Mouse (Mus musculus): ENCODE measurements around the gene Mrpl4. TPM values are rescaled to one million over a fixed set of nuclear protein-coding genes. Genes with fewer than 3 reads are reported as not detected.

Gene Mrpl4
- 100 and 101 TPM in 2 replicates for polyA plus RNA-seq (2015; fragmentation: Nextera tagmentation; extraction: Ambion mirVana)

DNA sequence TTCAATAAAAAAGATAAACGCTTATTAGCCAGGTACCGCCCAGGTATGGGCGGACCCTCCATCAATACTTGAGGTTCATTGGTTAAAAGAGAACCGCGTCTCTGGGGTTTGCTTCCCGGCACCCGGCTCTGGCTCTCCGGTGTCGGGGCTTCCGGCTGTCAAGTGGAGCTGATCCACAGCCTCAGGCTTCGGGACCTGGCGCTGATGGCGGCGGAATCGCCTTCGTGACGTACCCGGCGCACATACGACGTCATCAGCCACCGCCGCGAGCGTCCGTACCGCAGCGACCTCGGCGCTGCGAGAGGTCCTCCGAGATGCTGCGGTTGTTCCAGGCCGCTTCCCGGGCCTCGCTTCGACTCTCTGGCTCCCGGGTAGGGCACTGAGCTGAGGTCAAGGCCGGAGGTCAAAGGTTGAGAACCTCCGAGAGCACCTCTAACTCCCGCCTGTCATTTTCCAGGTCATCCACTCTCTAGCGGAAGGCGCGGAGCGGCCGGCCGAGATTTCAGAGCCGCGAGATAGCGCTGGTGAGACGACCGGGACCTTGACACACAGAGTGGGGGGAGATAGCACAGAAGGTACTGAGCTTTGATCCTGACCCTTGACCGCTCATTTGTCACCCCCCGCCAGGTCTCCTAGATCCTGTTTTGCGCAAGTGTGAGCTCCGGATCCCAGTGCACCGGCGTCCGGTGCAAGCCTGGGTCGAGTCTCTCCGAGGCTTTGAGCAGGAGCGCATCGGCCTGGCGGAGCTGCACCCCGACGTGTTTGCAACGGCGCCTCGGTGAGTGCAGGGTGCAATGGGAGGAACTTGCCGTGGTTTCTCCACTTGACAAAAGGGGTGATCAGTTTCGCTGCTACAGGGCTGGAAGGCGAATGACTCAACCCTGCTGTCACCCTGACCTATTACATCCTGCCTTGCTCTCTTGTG lies at the start of gene Mrpl4:
Mrpl4 (plus strand) TSS at position 112 of the 925 bp plus-strand sequence.

DNA sequence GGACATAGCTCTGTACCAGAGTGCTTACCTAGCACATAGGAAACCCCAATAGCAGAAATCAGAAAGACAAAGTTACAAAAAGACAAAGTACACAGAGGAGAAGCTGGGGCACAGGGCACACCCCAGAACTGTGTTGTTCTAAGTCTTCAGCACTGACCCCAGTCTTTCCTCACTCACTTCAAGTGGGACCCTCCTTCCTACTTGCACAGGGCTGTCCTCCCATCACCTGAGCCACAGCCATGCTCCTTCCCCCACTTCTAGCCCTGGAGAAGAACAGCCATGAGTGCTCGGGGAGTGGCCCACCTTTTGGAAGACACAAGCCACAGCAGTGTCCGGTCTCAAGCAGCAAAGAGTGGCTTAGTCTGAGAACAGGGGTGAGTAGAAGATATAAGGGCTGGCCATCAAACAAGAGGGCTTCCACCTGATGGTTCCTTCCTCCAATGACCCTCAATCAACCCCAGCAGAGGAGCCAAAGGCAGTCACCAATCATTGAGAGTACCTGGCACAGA lies 43.1 kb upstream of the Mrpl4 start, which contains the start of gene Dnmt1:
Dnmt1 (minus strand) TSS at position 459 of the 509 bp plus-strand sequence.

GRCm38 (mm10) chr9:20976216-20976960 lies 26.1 kb upstream of the Mrpl4 start, which contains the start of gene S1pr2:
Gene S1pr2 (minus strand): TSS chr9:20976781.

DNA sequence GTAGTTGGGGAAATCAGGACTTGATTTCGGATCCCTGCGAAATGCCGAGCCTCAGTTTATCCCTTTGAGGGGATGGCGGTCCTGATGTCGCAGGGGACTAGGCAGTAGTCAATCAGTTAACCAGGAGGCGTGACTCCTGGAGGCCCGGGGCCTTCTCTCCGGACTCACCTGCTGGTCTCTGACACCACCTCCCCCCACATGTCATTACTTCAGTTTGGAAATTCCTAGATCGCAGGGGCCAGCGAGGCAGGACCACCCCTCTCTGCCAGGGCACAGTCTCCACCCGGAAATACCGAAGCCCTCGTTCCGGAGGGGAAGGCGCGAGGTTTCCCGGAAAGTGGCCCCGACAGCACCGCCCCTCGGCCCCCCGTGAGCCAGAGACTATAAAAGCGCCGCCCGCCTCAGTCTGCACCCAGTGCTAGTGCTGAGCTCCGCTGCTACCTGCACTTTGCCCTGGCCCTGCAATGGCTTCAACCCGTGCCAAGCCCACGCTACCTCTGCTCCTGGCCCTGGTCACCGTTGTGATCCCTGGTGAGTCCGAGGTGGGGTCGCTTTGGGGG lies 13.1 kb downstream of the Mrpl4 start, which contains the start of gene Icam1:
Icam1 (plus strand) TSS at position 415 of the 560 bp plus-strand sequence.

GRCm38 (mm10) chr9:21029291-21030054 lies 26.9 kb downstream of the Mrpl4 start, which contains the start of gene Icam4:
Gene Icam4 (plus strand): TSS chr9:21029373.

DNA sequence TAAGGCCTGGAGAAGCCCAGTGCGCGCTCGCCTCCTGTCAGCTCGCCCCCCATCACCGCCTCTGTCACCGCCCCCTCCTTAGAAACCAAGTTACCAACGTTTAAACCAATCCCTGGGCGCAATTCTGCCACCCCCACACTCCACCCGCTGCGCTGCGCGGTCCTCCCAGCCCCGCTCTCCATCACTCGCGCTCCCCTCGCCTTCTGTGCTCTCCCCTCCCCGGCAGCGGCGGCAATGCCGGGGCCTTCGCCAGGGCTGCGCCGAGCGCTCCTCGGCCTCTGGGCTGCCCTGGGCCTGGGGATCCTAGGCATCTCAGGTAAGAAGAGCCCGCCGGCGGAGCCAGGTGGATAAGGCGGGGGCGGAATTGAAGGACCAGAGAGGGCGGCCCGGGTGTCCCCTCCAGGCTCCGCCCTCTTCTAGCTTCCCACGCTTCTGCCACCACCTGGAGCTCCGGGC lies 29.4 kb downstream of the Mrpl4 start, which contains the start of gene Icam5:
Icam5 (plus strand) TSS at position 178 of the 456 bp plus-strand sequence.

MicroRNA genes within 50 kb of the gene (microRNA counts, 519-probe panel; counts per million panel counts)
- microRNA mmu-miR-1900 = 296 counts per million, percentile 58 among the panel's probes with 10 or more counts

Small RNA genes lying within 50 kb of the gene (microRNA-seq; reads per million reads assigned to microRNA genes)
- gene Mir1900 = 0 reads per million in 2 experiments

Other genes starting within 250 kb of the Mrpl4 start
- gene Col5a3, start 187.7 kb upstream of the Mrpl4 start, polyA plus RNA-seq (2015; fragmentation: Nextera tagmentation; extraction: Ambion mirVana) = 32.7 and 37.9 TPM in 2 replicates
- not detected in 2 replicates for gene Rdh8, start 184.2 kb upstream of the Mrpl4 start, polyA plus RNA-seq (2015; fragmentation: Nextera tagmentation; extraction: Ambion mirVana)
- 5.3 and 6.4 TPM in 2 replicates for gene A230050P20Rik, start 134.1 kb upstream of the Mrpl4 start, polyA plus RNA-seq (2015; fragmentation: Nextera tagmentation; extraction: Ambion mirVana)
- 4.1 and 4.4 TPM in 2 replicates for gene Angptl6, start 123.0 kb upstream of the Mrpl4 start, polyA plus RNA-seq (2015; fragmentation: Nextera tagmentation; extraction: Ambion mirVana)
- 27.7 and 28.3 TPM in 2 replicates for gene Ppan, start 114.6 kb upstream of the Mrpl4 start, polyA plus RNA-seq (2015; fragmentation: Nextera tagmentation; extraction: Ambion mirVana)
- 205 and 214 TPM in 2 replicates for gene Eif3g, start 104.1 kb upstream of the Mrpl4 start, polyA plus RNA-seq (2015; fragmentation: Nextera tagmentation; extraction: Ambion mirVana)
- 12.7 and 13.9 TPM in 2 replicates for gene Dnmt1, start 42.9 kb upstream of the Mrpl4 start, polyA plus RNA-seq (2015; fragmentation: Nextera tagmentation; extraction: Ambion mirVana)
- 14.7 and 17.5 TPM in 2 replicates for gene S1pr2, start 26.0 kb upstream of the Mrpl4 start, polyA plus RNA-seq (2015; fragmentation: Nextera tagmentation; extraction: Ambion mirVana)
- 5.1 and 7.8 TPM in 2 replicates for gene Icam1, start 13.2 kb downstream of the Mrpl4 start, polyA plus RNA-seq (2015; fragmentation: Nextera tagmentation; extraction: Ambion mirVana)
- gene Icam4, start 26.6 kb downstream of the Mrpl4 start, polyA plus RNA-seq (2015; fragmentation: Nextera tagmentation; extraction: Ambion mirVana) = 0.26 and 0.32 TPM in 2 replicates
- 0.06 and 0.10 TPM in 2 replicates for gene Icam5, start 29.3 kb downstream of the Mrpl4 start, polyA plus RNA-seq (2015; fragmentation: Nextera tagmentation; extraction: Ambion mirVana)
- gene Zglp1, start 64.4 kb downstream of the Mrpl4 start, polyA plus RNA-seq (2015; fragmentation: Nextera tagmentation; extraction: Ambion mirVana) = 0.54 TPM in 1 of 2 replicates, not detected in the other
- 0.09 and 0.21 TPM in 2 replicates for gene Gm49373, start 70.4 kb downstream of the Mrpl4 start, polyA plus RNA-seq (2015; fragmentation: Nextera tagmentation; extraction: Ambion mirVana)
- gene Fdx1l, start 70.9 kb downstream of the Mrpl4 start, polyA plus RNA-seq (2015; fragmentation: Nextera tagmentation; extraction: Ambion mirVana) = 46.8 and 48.7 TPM in 2 replicates
- 0.76 and 0.97 TPM in 2 replicates for gene Gm38431, start 89.3 kb downstream of the Mrpl4 start, polyA plus RNA-seq (2015; fragmentation: Nextera tagmentation; extraction: Ambion mirVana)
- gene Raver1, start 89.3 kb downstream of the Mrpl4 start, polyA plus RNA-seq (2015; fragmentation: Nextera tagmentation; extraction: Ambion mirVana) = 13.1 and 16.3 TPM in 2 replicates
- 6.3 and 6.6 TPM in 2 replicates for gene Tyk2, start 128.5 kb downstream of the Mrpl4 start, polyA plus RNA-seq (2015; fragmentation: Nextera tagmentation; extraction: Ambion mirVana)
- 145 and 165 TPM in 2 replicates for gene Cdc37, start 147.2 kb downstream of the Mrpl4 start, polyA plus RNA-seq (2015; fragmentation: Nextera tagmentation; extraction: Ambion mirVana)
- gene Pde4a, start 163.0 kb downstream of the Mrpl4 start, polyA plus RNA-seq (2015; fragmentation: Nextera tagmentation; extraction: Ambion mirVana) = 6.5 and 7.2 TPM in 2 replicates
- gene Keap1, start 236.6 kb downstream of the Mrpl4 start, polyA plus RNA-seq (2015; fragmentation: Nextera tagmentation; extraction: Ambion mirVana) = 53.3 and 55.3 TPM in 2 replicates
- 0.09 and 0.57 TPM in 2 replicates for gene S1pr5, start 245.7 kb downstream of the Mrpl4 start, polyA plus RNA-seq (2015; fragmentation: Nextera tagmentation; extraction: Ambion mirVana)

All from skeletal muscle tissue, postnatal 0 days (tissue).